Mouse (Mus musculus): ENCODE data around the gene Tbl3.

GRCm38 (mm10) chr17:24676187-24676586 is 31.3 kb downstream of the Tbl3 start:
- TF ChIP-seq EP300 (IDR thresholded peaks at IDR 0.05; ENCODE audit: low read depth) (no peak), CTCF (IDR thresholded peaks at IDR 0.05; ENCODE audit: low read depth) (peak; percentile 75)

Data from heart, postnatal 0 days (tissue).